Mouse (Mus musculus) cerebellum, adult 2 months (tissue): ENCODE results near the gene C1ql4.

Source experiments
- CTCF ChIP-seq: fragments of 200-500 bp; IDR thresholded peaks from 2 replicates; pipeline ENCODE4 v1.5.1; 2011; ENCODE audit warnings: low read depth, mild to moderate bottlenecking, control low read depth, low read length, moderate library complexity, borderline replicate concordance; ENCODE audit not compliant: insufficient read depth
- POLR2A ChIP-seq: fragments of 200-500 bp; IDR thresholded peaks from 2 replicates; pipeline ENCODE4 v1.6.1; 2011; ENCODE audit warnings: low read length, control low read depth, borderline replicate concordance; ENCODE audit not compliant: insufficient read depth

DNA sequence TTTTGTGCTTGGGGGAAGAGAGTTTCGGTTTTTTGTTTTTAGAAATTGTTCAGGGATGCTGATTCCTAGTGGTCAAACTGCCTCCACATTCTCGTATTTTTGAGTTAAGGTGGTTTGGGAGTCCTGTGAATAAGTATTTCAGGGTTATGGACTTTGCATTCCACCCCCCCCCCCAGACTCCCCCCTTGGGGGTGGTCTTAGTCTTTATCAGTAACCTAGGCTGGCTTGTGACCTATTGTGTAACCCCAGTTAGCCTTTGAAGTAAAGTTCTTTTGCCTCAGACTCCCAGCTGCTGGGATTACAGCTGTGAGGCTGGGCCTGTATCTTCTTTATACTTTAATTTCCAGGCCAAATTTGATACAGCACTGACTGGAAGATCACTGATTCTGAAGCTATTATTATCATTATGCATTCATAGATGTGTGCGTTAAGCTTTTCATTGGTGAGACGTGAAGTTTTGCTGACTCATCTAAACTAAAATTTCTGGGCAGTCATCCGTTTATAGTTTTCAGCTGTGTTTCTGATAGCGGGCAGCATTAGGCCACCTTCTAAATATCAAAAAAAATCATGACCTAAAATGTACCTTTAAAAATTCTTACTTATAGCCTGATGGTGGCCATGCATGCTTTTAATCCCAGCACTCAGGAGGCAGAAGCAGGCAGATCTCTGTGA lies 40.4 kb upstream of the C1ql4 start:
- TF ChIP-seq POLR2A = no peak
- TF ChIP-seq CTCF = no peak
